ENCODE assay signal across 8 mouse cellular contexts in genomic region chr19:53140044-53140803, GRCm38 (mm10). TPM values are rescaled to one million over a fixed set of nuclear protein-coding genes. Genes with fewer than 3 reads are reported as not detected.
DNase-seq lines count a peak whose midpoint lies in the region; ATAC-seq and TF ChIP-seq lines count a peak whose summit lies in the region.

TSS of gene Add3 (plus strand) at chr19:53140443.

- peak within 1 kb of the TSS; percentile 66 for H3K4me3 ChIP-seq in lung, adult 2 months (replicated peaks; ENCODE audit: extremely low read depth, low read depth, low read length)

- no peak for ATAC-seq in hematopoietic stem cell, adult 5-6 weeks (replicated peaks in 1 of 2; ENCODE audit: insufficient read depth in 1 of 2, low FRiP score in 2 of 2, low TSS enrichment in 1 of 2, low read depth in 1 of 2, poor library complexity in 2 of 2, severe bottlenecking in 2 of 2)
- no peak for ATAC-seq in neutrophil, adult 5-6 weeks (ENCODE audit: extremely low read depth, insufficient number of reproducible peaks, low FRiP score, poor library complexity, severe bottlenecking)

- peak; percentile 40; the same call in 1 of the 2 replicates for TF ChIP-seq POLR2A in lung, adult 2 months (IDR thresholded peaks at IDR 0.05; ENCODE audit: borderline replicate concordance, extremely low read depth, low read depth, low read length)

- H3K4me1 ChIP-seq in lung, adult 2 months (ENCODE audit: control insufficient read depth, insufficient read depth, low read length), result no peaks in the 10 kb centered on the region; the same call in 1 of the 2 replicates

- 6% methylated on average over 24 of the region's 24 CpGs for WGBS in lung, adult 2 months

- DNase-seq in Muller cell, postnatal 12 days (ENCODE audit: inconsistent ontology term), result peak; percentile 20
- DNase-seq in cerebellum, postnatal 10 days, result peak; percentile 65 to 66
- peak; percentile 49 to 66 for DNase-seq in frontal cortex, postnatal 10 days (ENCODE audit: low spot score in 2 of 2)
- DNase-seq in layer of hippocampus, adult 8-10 months (ENCODE audit: low spot score in 2 of 2), result peak; percentile 67 to 68
- peak; percentile 48 for DNase-seq in lung, adult 2 months
- peak; percentile 56 for DNase-seq in thymus, postnatal 14 days

- no peak for TF ChIP-seq CTCF in lung, adult 2 months (IDR thresholded peaks at IDR 0.05; ENCODE audit: insufficient read depth, low read length)

RNA-seq across cellular contexts. Expression of gene Add3, which starts in this region (rescaled TPM):
- total RNA-seq in hematopoietic stem cell, adult 5-6 weeks (2017), result 67.0 and 67.7 TPM in 2 replicates
- total RNA-seq in layer of hippocampus, adult 8-10 months (2022), result 100 to 1,000 TPM; 121 to 162 (median 144) TPM
- polyA plus RNA-seq in lung, adult 2 months (2012; rRNA removed), result 40.0 and 53.0 TPM in 2 replicates
- 397 and 420 TPM in 2 replicates for total RNA-seq in neutrophil, adult 5-6 weeks (2017)
